Mouse (Mus musculus): Measurements from ENCODE around the gene Cxadr.
"Not testable (repeated sequence)": the region's sequence is repeated elsewhere in the genome, so short reads cannot be mapped to it uniquely, and the experiment has no call there.

Gene Cxadr

DNA sequence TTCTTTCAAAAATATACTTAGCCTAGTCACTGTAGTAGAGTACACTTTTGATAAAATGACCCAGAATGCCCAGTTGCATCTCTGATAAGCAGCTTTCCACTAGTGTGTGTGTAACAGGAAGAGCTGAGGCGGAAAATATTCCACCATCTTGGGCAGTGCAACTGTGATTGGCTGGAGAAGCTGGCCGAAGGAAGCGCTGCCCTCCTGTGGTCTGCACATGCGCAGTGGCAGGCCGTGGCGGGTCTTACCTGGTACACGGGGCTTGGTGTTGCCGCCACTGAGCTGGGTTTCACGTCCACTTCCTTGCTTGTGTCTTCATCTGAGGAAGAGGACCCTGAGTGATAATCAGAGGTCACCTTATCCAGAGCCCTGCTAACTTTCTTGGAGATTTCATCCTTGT, 63.3 kb downstream of the Cxadr start:
- DNase-seq (ENCODE audit: low spot score in 2 of 2): not testable (repeated sequence)

- DNase-seq (ENCODE audit: low spot score in 2 of 2): no peak
Measured at GRCm38 (mm10) chr16:78371491-78372046, 70.3 kb downstream of the Cxadr start.

DNA sequence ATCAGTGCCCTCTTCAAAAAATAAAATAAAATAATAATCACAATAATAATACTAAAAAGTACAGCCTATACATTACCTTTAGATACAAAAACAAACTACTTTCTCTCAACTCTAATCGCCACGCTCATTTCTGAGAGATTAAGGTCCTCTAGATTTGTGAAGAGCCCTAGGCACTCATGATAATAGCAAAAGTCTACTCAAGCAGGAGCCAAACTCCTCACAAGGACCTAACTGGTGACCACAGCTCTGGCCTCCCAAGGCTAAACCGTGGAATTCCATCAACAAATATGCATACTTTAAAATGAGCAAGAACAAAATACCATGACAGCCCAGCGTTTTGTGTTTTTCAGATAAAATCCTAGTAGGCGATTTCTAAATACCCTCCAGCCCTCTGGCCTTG, 71.5 kb downstream of the Cxadr start:
- DNase-seq (ENCODE audit: low spot score in 2 of 2): no peak

GRCm38 (mm10) chr16:78373743-78374142, 72.5 kb downstream of the Cxadr start:
- no peak for DNase-seq (ENCODE audit: low spot score in 2 of 2)

DNA sequence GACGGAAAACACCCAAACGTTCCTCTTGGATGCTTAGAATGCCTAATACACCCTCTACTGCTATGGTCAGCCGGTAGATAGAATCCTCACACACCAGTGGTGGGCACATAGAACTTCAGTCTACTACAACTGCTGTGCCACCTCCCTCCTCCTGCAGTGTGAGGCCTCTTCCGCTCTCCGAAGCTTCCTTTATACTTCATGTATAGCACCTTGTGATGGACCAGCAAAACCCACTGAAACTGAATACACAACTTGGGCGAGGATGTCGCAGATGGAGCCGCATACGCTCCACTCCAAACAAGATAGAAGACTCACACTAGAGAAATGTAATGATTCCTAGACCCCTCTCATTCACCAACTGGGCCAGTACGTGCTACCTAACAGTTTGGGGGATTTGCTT, 73.9 kb downstream of the Cxadr start:
- no peak for DNase-seq (ENCODE audit: low spot score in 2 of 2)

DNA sequence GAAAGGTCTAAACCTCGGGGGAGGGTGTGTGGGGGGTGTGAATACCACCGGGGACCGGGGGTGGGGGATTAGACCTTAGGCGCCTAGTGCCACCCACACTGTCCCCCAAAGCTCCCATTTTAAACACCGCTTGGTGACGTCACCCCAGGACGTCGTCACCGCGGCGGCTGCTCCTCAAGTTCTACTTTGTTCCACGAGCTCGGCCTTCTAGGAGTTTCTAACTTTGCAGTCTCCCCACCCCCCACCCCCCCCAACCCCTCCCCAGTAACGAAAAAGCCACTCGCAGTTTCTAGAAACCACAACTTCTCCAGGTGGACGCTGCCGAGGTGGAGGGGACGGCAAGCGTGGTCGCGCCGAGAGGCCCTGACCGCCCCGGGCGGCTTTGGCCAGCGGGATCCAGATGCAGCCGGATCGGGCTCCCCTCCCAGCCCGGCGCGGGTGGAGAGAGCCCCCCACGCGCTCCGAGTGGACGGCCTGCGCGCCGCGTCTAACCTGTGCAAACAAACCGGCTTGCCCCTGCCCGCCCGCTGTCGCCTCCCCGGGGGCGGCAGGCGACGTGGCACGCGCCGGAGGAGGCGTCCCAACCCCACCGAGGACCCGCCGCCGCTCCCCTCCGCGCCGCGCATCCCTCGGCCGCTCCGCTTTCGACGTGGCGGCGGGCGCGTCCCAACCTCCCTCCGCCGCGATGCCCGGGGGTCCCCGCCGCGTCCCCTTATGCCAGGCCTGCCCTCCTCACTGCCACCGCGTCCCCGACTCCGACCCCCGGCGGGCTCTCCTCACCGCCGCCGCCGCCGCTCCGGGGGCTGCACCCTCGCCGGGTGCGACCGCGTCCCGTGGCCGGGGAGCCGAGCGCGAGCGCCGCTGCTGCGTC, 74.8 kb downstream of the Cxadr start:
- DNase-seq (ENCODE audit: low spot score in 2 of 2): peak in 1 of 2 experiments; percentile 32

DNA sequence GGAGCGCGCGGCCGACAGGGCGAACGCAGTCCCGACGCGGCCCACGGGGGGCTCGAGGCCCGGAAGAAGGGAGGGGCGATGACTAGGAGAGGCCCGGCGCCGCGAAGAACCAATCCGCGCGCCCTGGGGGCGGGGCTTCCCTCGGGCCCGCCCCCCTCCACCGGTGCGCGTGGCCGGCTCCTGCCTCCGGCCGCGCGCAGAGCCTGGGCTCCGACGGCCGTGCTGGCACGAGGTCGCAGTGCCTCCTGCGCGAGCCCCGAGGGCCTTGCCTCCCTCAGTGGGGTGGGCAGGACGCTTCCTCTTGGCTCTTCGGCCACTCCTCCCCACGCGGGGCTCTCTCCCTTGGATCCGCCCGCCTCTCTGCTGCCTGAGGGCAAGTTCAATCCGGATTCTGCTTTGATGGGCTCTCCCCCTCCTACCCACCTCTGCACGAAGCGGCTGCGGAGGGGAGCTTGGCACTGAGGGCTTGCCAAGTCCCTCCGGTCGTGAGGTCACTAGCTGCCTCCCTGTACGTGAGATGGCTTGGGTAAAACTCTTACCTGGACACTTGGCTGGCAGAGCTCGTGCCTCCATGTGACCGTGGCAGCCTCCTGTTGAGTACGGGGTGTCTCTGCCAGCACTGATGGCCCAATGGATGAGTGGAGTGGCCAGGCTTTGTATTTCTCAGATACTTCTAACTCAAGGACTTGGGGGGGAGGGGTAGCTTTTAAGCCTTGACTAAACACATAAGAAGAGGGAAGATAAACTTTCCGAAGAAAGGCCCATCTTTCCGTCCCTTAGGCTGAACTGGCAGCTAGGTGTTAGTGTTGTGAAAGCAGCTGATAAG, 75.7 kb downstream of the Cxadr start, which contains the start of gene Btg3:
Btg3 (minus strand) TSS at position 448 of the 826 bp plus-strand sequence.
- peak; percentile 60 to 62 for DNase-seq (ENCODE audit: low spot score in 2 of 2)

DNA sequence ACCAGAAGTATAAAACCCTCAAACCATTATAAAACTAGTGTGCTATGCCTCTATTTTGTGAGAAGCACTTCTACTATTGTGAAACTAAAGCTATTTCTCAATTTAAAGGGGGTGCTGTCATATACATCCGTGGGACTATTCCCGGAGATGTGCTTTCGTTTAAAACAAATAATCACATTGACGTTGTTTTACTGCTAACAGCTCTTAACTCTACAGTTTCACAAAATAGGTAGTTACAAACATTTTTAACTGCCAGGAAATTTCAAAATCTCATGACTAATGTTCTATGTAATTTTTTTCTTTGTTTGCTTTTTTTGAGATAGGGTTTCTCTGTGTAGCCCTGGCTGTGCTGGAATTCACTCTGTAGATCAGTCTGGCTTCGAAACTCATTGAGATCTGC, 77.2 kb downstream of the Cxadr start:
- no peak for DNase-seq (ENCODE audit: low spot score in 2 of 2)

DNA sequence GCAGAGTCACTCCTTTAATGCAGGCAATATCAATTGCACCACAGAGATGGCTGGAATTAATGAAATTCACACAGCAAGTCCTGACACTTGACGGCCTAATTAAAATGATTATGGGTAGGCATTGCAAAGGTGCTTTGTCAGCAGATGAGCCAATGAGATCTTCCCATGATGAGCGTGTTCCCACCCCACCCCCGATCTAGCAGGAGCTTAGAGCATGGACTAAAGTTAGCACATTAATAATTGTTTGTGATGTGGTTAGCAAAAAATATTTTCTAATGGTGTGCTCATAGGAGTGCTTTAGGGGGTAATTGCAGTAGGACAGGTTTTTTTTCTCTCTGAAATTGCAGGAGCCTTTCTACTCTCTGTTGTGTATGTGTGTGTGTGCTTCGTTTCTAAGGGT, 87.8 kb downstream of the Cxadr start:
- DNase-seq (ENCODE audit: low spot score in 2 of 2): no peak

DNA sequence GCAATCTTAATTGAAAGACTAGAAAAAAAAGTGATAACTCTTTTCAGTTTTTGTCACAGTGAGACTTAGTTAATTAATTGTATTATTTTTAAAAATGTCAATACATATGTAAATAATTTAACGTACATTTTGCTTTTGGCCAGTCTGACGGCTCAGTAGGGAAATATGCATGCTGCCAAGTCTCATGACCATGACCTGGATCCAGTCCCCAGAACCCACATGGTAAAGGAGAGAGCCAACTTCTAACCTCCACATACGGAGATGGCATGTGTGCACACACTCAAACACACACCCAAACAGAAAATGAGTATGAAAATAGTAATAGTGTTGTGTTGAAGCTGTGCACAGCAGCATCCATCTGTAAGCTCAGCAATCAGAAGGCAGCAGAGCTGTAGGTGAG, 88.7 kb downstream of the Cxadr start:
- DNase-seq (ENCODE audit: low spot score in 2 of 2): no peak

GRCm38 (mm10) chr16:78391354-78391753, 90.1 kb downstream of the Cxadr start:
- DNase-seq (ENCODE audit: low spot score in 2 of 2): no peak

GRCm38 (mm10) chr16:78398734-78399133, 97.4 kb downstream of the Cxadr start:
- DNase-seq (ENCODE audit: low spot score in 2 of 2): no peak

DNA sequence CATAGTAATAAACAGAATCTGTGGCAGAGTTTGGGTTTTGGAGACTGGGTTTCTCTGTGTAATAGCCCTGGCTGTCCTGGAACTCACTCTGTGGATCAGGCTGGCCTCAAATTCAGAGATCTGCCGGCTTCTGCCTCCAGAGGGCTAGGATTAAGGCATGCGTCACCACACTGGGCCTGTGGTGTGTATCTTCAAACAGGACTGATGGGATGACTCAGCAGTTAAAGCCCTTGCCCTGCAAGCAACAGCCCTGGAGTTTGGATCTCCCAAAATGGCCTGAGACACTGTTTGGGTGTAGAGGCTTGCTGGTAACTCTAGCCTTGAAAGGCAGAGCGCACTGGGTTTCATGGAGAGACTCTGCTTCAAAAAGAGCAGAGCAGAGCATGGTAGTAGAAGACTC, 98.1 kb downstream of the Cxadr start:
- DNase-seq (ENCODE audit: low spot score in 2 of 2): no peak

- no peak for DNase-seq (ENCODE audit: low spot score in 2 of 2)
Measured at GRCm38 (mm10) chr16:78402316-78402715, 101.0 kb downstream of the Cxadr start.

GRCm38 (mm10) chr16:78406657-78407056, 105.4 kb downstream of the Cxadr start:
- DNase-seq (ENCODE audit: low spot score in 2 of 2): no peak

DNA sequence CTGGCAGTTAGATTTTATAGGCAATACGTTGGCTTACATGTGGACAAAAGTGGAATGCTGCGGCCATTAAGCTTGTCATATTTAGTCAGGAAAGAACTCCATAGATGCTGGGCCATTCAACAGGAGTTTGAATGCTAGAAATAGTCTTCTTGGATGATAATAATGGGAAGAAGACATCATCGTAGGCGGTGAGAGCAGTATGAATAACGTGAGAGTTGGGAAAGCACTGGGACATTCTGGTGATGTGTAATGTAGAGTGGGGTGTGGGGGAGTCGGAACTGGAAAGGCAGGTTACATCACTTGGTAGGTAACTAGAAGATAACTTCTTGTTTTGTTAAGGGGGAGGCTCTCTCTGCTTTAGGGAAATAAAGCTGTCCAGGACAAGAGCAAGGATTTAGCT, 106.6 kb downstream of the Cxadr start:
- no peak for DNase-seq (ENCODE audit: low spot score in 2 of 2)
